Mouse (Mus musculus): ENCODE measurements around the gene Atp5f1.
"Not testable (repeated sequence)": the region's sequence is repeated elsewhere in the genome, so short reads cannot be mapped to it uniquely, and the experiment has no call there.

The Atp5f1 gene

GRCm38 (mm10) chr3:105959999-105960398 lies at the start of gene Atp5f1:
Atp5f1 (minus strand) TSS chr3:105960099.
- no peak for DNase-seq

GRCm38 (mm10) chr3:106003360-106003759 lies 43.5 kb upstream of the Atp5f1 start:
- DNase-seq, result not testable (repeated sequence)

- peak; percentile 23 for DNase-seq
These were observed 41.8 kb upstream of the Atp5f1 start for GRCm38 (mm10) chr3:106001416-106002370.

GRCm38 (mm10) chr3:106000707-106001375 lies 40.9 kb upstream of the Atp5f1 start:
- no peak for DNase-seq

- no peak for DNase-seq
These were observed 34.8 kb upstream of the Atp5f1 start for GRCm38 (mm10) chr3:105994730-105995129.

GRCm38 (mm10) chr3:105991653-105992283 lies 31.9 kb upstream of the Atp5f1 start:
- DNase-seq, result no peak

- not testable (repeated sequence) for DNase-seq
These were observed 29.7 kb upstream of the Atp5f1 start for GRCm38 (mm10) chr3:105989611-105990010.

- DNase-seq, result no peak
These were observed 14.3 kb upstream of the Atp5f1 start for GRCm38 (mm10) chr3:105974174-105974573.

- DNase-seq, result no peak
These were observed 13.5 kb upstream of the Atp5f1 start, which contains the start of gene Ovgp1 for GRCm38 (mm10) chr3:105973411-105973810. Ovgp1 (plus strand) TSS chr3:105973711.

- no peak for DNase-seq
These were observed 12.0 kb upstream of the Atp5f1 start for GRCm38 (mm10) chr3:105971831-105972446.

GRCm38 (mm10) chr3:105960700-105961099 lies 801 bp upstream of the Atp5f1 start:
- DNase-seq, result no peak

GRCm38 (mm10) chr3:105959585-105959984 lies 314 bp downstream of the Atp5f1 start:
- DNase-seq, result no peak

- DNase-seq, result peak; percentile 93
These were observed 822 bp downstream of the Atp5f1 start, which contains the start of gene Wdr77 for GRCm38 (mm10) chr3:105958974-105959580. Wdr77 (plus strand) TSS chr3:105959369.

GRCm38 (mm10) chr3:105958204-105958603 lies 1.7 kb downstream of the Atp5f1 start:
- no peak for DNase-seq

- DNase-seq, result no peak
These were observed 2.7 kb downstream of the Atp5f1 start for GRCm38 (mm10) chr3:105957235-105957634.

GRCm38 (mm10) chr3:105951348-105951747 lies 8.6 kb downstream of the Atp5f1 start:
- DNase-seq, result no peak

- no peak for DNase-seq
These were observed 23.8 kb downstream of the Atp5f1 start for GRCm38 (mm10) chr3:105936111-105936510.

GRCm38 (mm10) chr3:105935033-105935432 lies 24.9 kb downstream of the Atp5f1 start:
- DNase-seq, result no peak

GRCm38 (mm10) chr3:105933926-105934325 lies 26.0 kb downstream of the Atp5f1 start:
- DNase-seq, result no peak

- no peak for DNase-seq
These were observed 27.4 kb downstream of the Atp5f1 start, which contains the start of gene I830077J02Rik for GRCm38 (mm10) chr3:105932240-105933071. I830077J02Rik (minus strand) TSS chr3:105932664.

- DNase-seq, result no peak
These were observed 28.8 kb downstream of the Atp5f1 start for GRCm38 (mm10) chr3:105931095-105931494.

Measured in right cerebral cortex, postnatal 25 days (tissue).